Mouse (Mus musculus) intestine, postnatal 0 days (tissue): ENCODE measurements around the gene Ston1. TPM values are rescaled to one million over a fixed set of nuclear protein-coding genes. Genes with fewer than 3 reads are reported as not detected.

ENCODE experiments used
- ATAC-seq: fragments of 200-750 bp; cut with Nextera tagmentation; 2 replicates; pipeline ENCODE4 v1.8.0; 2017; ENCODE audit warnings: mild to moderate bottlenecking, moderate TSS enrichment, moderate library complexity
- H3K27ac ChIP-seq: fragments of 300-500 bp; sonication (generic); 2 replicates; pipeline ENCODE4 v1.5.1; 2014; ENCODE audit warnings: mild to moderate bottlenecking, low read depth, low read length, moderate library complexity
- H3K27me3 ChIP-seq: fragments of 300-500 bp; sonication (generic); replicated peaks from 2 replicates; pipeline ENCODE4 v1.6.1; 2014; ENCODE audit warnings: low read length, mixed read lengths; ENCODE audit not compliant: control insufficient read depth, insufficient read depth
- H3K36me3 ChIP-seq: fragments of 300-500 bp; sonication (generic); 2 replicates; pipeline ENCODE4 v1.6.1; 2014; ENCODE audit warnings: mild to moderate bottlenecking, moderate library complexity; ENCODE audit not compliant: control insufficient read depth, insufficient read depth
- H3K4me1 ChIP-seq: fragments of 300-500 bp; sonication (generic); replicated peaks from 2 replicates; pipeline ENCODE4 v1.6.1; 2014; ENCODE audit warnings: antibody characterized with exemption, low read length, mixed read lengths; ENCODE audit not compliant: control insufficient read depth, insufficient read depth
- H3K4me2 ChIP-seq: fragments of 300-500 bp; sonication (generic); replicated peaks from 2 replicates; pipeline ENCODE4 v1.6.1; 2014; ENCODE audit warnings: low read depth, mild to moderate bottlenecking, moderate library complexity
- H3K4me3 ChIP-seq: fragments of 300-500 bp; sonication (generic); 2 replicates; pipeline ENCODE4 v1.5.1; 2014; ENCODE audit warnings: low read depth, low read length
- H3K9ac ChIP-seq: fragments of 300-500 bp; sonication (generic); 2 replicates; pipeline ENCODE4 v1.6.1; 2014; ENCODE audit warnings: mild to moderate bottlenecking, low read depth, low read length
- H3K9me3 ChIP-seq: fragments of 300-500 bp; sonication (generic); 2 replicates; pipeline ENCODE4 v1.6.1; 2016; ENCODE audit warnings: mixed run types; ENCODE audit not compliant: control insufficient read depth
- CTCF ChIP-seq: sonication (generic); IDR thresholded peaks from 2 replicates; pipeline ENCODE4 v1.5.1; 2016; ENCODE audit warnings: low read depth, mild to moderate bottlenecking, control low read depth, antibody characterized with exemption, moderate library complexity
- WGBS: fragments of 180-500 bp; shearing (Covaris S2); extraction: QIAGEN DNeasy Blood & Tissue Kit; methylation state at CpG from one replicate; pipeline ENCODE4 v1.1.7; 2014; 5-methylcytosine and 5-hydroxymethylcytosine counted together
- polyA plus RNA-seq: library from polyadenylated mRNA; unstranded; fragments of >200 nt; fragmentation: Nextera tagmentation; extraction: Ambion mirVana; gene quantifications from 2 replicates; pipeline ENCODE4 v1.2.1, GENCODE M21; 2015

Ston1 gene
- polyA plus RNA-seq, 1 experiment from 2014 or later = 3.7 TPM

DNA sequence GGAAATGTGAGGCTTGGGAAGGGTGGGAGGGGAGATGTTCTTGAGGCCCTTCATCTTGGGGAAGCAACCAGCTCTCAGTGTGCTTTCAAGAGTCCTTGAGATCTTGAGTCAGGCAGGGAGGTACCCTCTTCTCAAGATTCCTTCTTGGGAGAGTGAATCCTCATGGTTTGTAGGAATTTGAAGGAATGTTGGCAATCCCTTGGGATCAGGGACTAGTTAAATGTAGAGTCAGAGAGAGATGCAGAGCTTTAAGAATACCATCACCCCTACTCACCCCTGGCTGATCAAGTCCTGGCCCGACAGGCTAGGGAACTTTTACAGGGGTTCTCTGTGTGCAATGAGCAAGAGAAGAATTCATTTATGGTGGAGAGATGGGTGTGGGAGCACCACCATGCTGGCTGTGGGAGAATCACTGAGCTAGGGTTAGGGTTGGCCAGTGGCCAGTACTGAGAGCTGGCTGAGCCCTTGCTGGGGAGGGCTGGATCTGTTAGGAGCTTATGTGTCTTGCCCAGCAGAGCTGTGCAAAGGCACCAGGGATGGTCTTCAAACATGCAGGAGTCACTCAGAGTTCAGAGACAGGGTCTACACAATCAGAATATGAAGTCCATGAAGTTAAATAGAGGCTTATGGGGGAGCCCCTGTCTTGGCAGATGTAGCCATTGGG is 18.1 kb downstream of the Ston1 start:
- no peak for ATAC-seq
- no peak overlapping the region for H3K4me2 ChIP-seq
- WGBS = 78% methylated on average over 1 of the region's 1 CpGs
- H3K36me3 ChIP-seq = no peaks in the 10 kb centered on the region
- no peak overlapping the region for H3K4me3 ChIP-seq
- TF ChIP-seq CTCF = no peak
- no peaks in the 10 kb centered on the region for H3K4me1 ChIP-seq
- H3K27ac ChIP-seq = no peak overlapping the region
- no peak overlapping the region for H3K9ac ChIP-seq
- no peaks in the 10 kb centered on the region for H3K9me3 ChIP-seq
- H3K27me3 ChIP-seq = no peaks in the 10 kb centered on the region

DNA sequence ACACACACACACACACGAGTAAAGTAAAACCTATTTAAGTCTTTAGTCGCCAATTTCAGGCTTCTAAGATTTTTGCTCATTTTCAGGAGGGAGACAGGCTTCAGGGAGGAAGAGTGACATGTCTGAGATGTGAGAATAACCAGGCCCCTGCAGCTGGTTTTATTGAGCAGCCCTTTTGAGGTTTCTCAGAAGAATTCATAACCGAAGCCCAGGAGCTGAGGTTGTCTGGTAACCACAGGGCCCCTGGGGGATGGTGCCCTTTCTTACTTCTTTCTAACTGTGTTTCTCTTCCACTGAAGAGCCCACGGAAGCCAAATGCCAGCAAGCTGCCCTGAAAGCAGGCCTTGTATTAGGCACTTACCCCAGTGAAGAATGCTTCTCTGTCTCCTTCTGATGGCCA is 23.5 kb downstream of the Ston1 start:
- Histone ChIP-seq H3K4me2 (no peak overlapping the region), H3K4me1 (no peaks in the 10 kb centered on the region), H3K9me3 (no peaks in the 10 kb centered on the region), H3K36me3 (no peaks in the 10 kb centered on the region), H3K4me3 (no peak overlapping the region), H3K27ac (no peak overlapping the region), H3K27me3 (no peaks in the 10 kb centered on the region), H3K9ac (no peak overlapping the region)
- ATAC-seq = no peak
- no peak for TF ChIP-seq CTCF
- WGBS = 63% methylated on average over 4 of the region's 4 CpGs

DNA sequence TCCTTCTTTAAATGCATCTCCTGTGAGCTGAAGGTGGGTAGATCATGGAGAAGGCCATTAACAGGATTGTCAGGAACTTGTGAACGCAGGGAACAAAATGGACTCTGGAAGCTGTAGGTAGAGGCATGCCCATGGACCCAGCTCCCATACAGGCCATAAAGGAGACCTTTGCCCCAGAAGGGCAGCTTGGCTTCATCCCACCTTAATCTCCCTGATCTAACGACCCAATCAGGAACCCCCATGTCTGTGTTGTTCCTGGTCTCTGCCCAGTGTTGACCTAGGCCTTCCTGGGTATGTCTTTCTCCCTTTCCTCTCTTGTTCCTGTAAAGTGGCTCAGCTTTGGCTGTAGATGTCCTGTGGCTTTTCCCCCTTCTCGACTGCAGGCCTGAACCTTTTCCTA is 23.9 kb downstream of the Ston1 start:
- no peak overlapping the region for H3K4me2 ChIP-seq
- no peaks in the 10 kb centered on the region for H3K9me3 ChIP-seq
- H3K4me1 ChIP-seq = no peaks in the 10 kb centered on the region
- TF ChIP-seq CTCF = no peak
- no peak; the same call in 1 of the 2 replicates for ATAC-seq
- no peak overlapping the region for H3K27ac ChIP-seq
- no peaks in the 10 kb centered on the region for H3K27me3 ChIP-seq
- no peaks in the 10 kb centered on the region for H3K36me3 ChIP-seq
- no peak overlapping the region for H3K4me3 ChIP-seq
- 53% methylated on average over 3 of the region's 3 CpGs for WGBS
- H3K9ac ChIP-seq = no peak overlapping the region

DNA sequence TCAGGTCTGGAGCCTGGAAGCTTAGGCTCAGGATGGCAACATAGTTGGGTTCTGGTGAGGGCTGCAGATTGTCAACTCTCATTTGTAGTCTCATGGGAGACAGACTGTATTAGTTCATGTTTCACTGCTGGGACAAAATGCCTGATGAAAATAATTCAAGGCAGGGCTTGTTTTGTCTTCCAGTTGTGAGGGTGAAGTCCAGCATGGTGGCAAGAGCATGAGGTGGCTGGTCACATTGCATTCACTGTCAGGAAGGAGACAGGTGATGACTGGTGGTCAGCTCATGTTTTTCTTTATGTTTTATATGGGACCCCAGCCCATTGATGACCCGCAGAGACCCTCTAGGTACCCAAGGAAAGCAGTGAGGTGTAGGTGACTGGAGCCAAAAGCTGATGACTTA is 25.2 kb downstream of the Ston1 start:
- no peaks in the 10 kb centered on the region for H3K27me3 ChIP-seq
- no peak for TF ChIP-seq CTCF
- H3K9me3 ChIP-seq = no peaks in the 10 kb centered on the region
- H3K27ac ChIP-seq = no peak overlapping the region
- H3K4me3 ChIP-seq = no peak overlapping the region
- WGBS = 81% methylated on average over 1 of the region's 1 CpGs
- no peak for ATAC-seq
- H3K4me1 ChIP-seq = peaks cover 6% of the 10 kb centered on the region; the same call in 1 of the 2 replicates
- 0 out of 2 replicates have a peak, but pooled peaks cover 4% of the 10 kb centered on the region for H3K36me3 ChIP-seq
- no peak overlapping the region for H3K9ac ChIP-seq
- no peak overlapping the region for H3K4me2 ChIP-seq

DNA sequence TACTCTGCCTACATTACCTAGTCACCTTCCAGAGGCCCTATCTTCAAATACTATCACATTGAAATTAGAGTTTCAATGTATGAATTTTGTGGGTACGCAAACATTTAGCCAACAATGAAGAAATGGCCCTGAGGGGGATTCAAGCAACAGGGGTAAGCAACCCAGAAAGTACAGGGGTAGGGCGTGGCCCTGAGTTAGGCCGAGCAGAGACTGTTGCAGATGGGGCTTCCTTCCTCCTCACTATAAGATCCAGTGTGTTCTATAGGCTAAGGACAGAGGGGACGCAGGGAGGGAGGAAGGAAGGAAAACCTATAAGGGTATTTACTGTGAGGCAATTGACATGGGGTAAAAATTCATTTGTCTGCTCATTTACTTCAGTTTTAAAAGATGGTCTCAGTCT is 26.9 kb downstream of the Ston1 start:
- no peak for ATAC-seq
- H3K36me3 ChIP-seq = 0 out of 2 replicates have a peak, but pooled peaks cover 4% of the 10 kb centered on the region
- no peaks in the 10 kb centered on the region for H3K27me3 ChIP-seq
- no peak overlapping the region for H3K27ac ChIP-seq
- no peak overlapping the region for H3K4me3 ChIP-seq
- no peak overlapping the region for H3K9ac ChIP-seq
- WGBS = 80% methylated on average over 4 of the region's 4 CpGs
- TF ChIP-seq CTCF = no peak
- no peaks in the 10 kb centered on the region for H3K9me3 ChIP-seq
- H3K4me2 ChIP-seq = no peak overlapping the region
- peaks cover 7% of the 10 kb centered on the region; the same call in 1 of the 2 replicates for H3K4me1 ChIP-seq

DNA sequence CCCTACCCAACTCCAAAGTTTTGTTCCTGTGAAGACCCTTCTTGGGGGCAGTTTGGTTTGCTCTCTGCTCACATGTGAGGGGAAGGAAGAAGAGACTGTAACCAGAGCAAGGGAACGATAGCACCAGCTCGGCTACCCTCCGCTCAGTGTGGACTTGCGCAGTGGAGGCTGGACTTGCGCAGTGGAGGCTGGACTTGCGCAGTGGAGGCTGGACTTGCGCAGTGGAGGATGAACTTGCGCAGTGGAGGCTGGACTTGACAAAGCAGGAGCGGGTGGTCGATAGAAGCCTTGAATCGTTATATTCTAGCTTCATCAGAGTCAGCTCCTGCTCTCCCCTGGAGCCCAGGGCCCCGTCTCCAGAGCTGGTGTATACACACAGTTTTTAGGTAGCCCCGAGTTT is 27.9 kb downstream of the Ston1 start:
- Histone ChIP-seq H3K27me3 (no peaks in the 10 kb centered on the region), H3K9ac (no peak overlapping the region), H3K4me1 (peaks cover 15% of the 10 kb centered on the region; the same call in 1 of the 2 replicates), H3K4me2 (no peak overlapping the region), H3K27ac (0 out of 2 replicates have a peak overlapping the region, but pooled peaks have one; percentile 1), H3K9me3 (no peaks in the 10 kb centered on the region), H3K36me3 (0 out of 2 replicates have a peak, but pooled peaks cover 4% of the 10 kb centered on the region), H3K4me3 (no peak overlapping the region)
- no peak for ATAC-seq
- TF ChIP-seq CTCF = no peak
- 93% methylated on average over 13 of the region's 13 CpGs for WGBS
